Mouse (Mus musculus) liver, embryonic 12.5 days (tissue): ENCODE data around the gene Xylt1. TPM values are rescaled to one million over a fixed set of nuclear protein-coding genes. Genes with fewer than 3 reads are reported as not detected.

ENCODE experiments used
- ATAC-seq: fragments of 200-750 bp; cut with Nextera tagmentation; 2 replicates; pipeline ENCODE4 v1.8.0; 2017; ENCODE audit warnings: moderate number of reproducible peaks, mild to moderate bottlenecking, moderate library complexity
- H3K27ac ChIP-seq: fragments of 300-500 bp; sonication (generic); 2 replicates; pipeline ENCODE4 v1.5.1; 2016; ENCODE audit warnings: mild to moderate bottlenecking
- H3K27me3 ChIP-seq: fragments of 300-500 bp; sonication (generic); replicated peaks from 2 replicates; pipeline ENCODE4 v1.6.1; 2016; ENCODE audit warnings: mild to moderate bottlenecking, moderate library complexity
- H3K36me3 ChIP-seq: fragments of 300-500 bp; sonication (generic); 2 replicates; pipeline ENCODE4 v1.6.1; 2016; ENCODE audit warnings: mild to moderate bottlenecking, moderate library complexity
- H3K4me1 ChIP-seq: fragments of 300-500 bp; sonication (generic); 2 replicates; pipeline ENCODE4 v1.6.1; 2016
- H3K4me2 ChIP-seq: fragments of 300-500 bp; sonication (generic); 2 replicates; pipeline ENCODE4 v1.6.1; 2016; ENCODE audit warnings: mild to moderate bottlenecking, moderate library complexity
- H3K4me3 ChIP-seq: fragments of 300-500 bp; sonication (generic); 2 replicates; pipeline ENCODE4 v1.5.1; 2016; ENCODE audit warnings: mild to moderate bottlenecking, moderate library complexity
- H3K9ac ChIP-seq: fragments of 300-500 bp; sonication (generic); 2 replicates; pipeline ENCODE4 v1.6.1; 2016; ENCODE audit warnings: mild to moderate bottlenecking, moderate library complexity
- H3K9me3 ChIP-seq: fragments of 300-500 bp; sonication (generic); replicated peaks from 2 replicates; pipeline ENCODE4 v1.6.1; 2016; ENCODE audit warnings: mild to moderate bottlenecking, moderate library complexity
- WGBS: fragments of 180-500 bp; shearing (Covaris S2); methylation state at CpG from one replicate; pipeline ENCODE4 v1.1.7; 2016; ENCODE audit not compliant: insufficient replicate concordance; 5-methylcytosine and 5-hydroxymethylcytosine counted together
- polyA plus RNA-seq: library from polyadenylated mRNA; unstranded; fragments of >200 nt; fragmentation: Nextera tagmentation; extraction: Ambion mirVana; gene quantifications from 2 replicates; pipeline ENCODE4 v1.2.1, GENCODE M21; 2016

The Xylt1 gene
- polyA plus RNA-seq, 1 experiment from 2014 or later = 0.58 TPM

GRCm38 (mm10) chr7:117588426-117588825 is 207.6 kb downstream of the Xylt1 start:
- Histone ChIP-seq H3K4me2 (no peak overlapping the region), H3K4me1 (no peaks in the 10 kb centered on the region), H3K9me3 (no peaks in the 10 kb centered on the region), H3K4me3 (no peak overlapping the region), H3K36me3 (0 out of 2 replicates have a peak, but pooled peaks cover under 1% of the 10 kb centered on the region), H3K27ac (no peak overlapping the region), H3K9ac (no peak overlapping the region), H3K27me3 (no peaks in the 10 kb centered on the region)
- ATAC-seq = no peak
- WGBS = 57% methylated on average over 1 of the region's 1 CpGs

GRCm38 (mm10) chr7:117589359-117589758 is 208.6 kb downstream of the Xylt1 start:
- Histone ChIP-seq H3K27me3 (no peaks in the 10 kb centered on the region), H3K4me2 (no peak overlapping the region), H3K4me3 (no peak overlapping the region), H3K9ac (no peak overlapping the region), H3K36me3 (0 out of 2 replicates have a peak, but pooled peaks cover 6% of the 10 kb centered on the region), H3K27ac (no peak overlapping the region), H3K9me3 (no peaks in the 10 kb centered on the region), H3K4me1 (no peaks in the 10 kb centered on the region)
- no peak for ATAC-seq
- WGBS = 56% methylated on average over 2 of the region's 2 CpGs

DNA sequence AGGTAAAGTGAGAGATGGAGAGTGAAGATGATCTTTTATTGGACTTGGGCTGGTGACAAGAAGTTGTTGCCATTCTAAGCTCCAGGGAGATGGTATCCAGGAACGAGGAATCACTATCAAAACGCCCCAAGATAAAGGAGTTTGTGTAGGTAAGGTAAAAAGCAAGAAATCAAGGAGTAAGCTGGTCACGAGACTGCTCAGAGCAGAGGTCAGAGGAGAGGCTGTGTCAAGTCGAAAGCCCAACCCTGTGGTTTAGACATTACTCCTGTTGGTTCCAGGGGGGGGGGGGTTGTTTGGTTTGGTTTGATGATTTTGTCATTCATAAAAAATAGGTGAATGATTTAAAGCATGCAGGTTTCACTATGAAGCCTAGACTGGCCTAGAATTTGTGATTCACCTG is 209.0 kb downstream of the Xylt1 start:
- no peaks in the 10 kb centered on the region for H3K9me3 ChIP-seq
- 0 out of 2 replicates have a peak, but pooled peaks cover 6% of the 10 kb centered on the region for H3K36me3 ChIP-seq
- WGBS = 45% methylated on average over 4 of the region's 4 CpGs
- no peak overlapping the region for H3K9ac ChIP-seq
- no peak for ATAC-seq
- no peak overlapping the region for H3K27ac ChIP-seq
- no peaks in the 10 kb centered on the region for H3K4me1 ChIP-seq
- H3K4me3 ChIP-seq = no peak overlapping the region
- H3K27me3 ChIP-seq = no peaks in the 10 kb centered on the region
- H3K4me2 ChIP-seq = no peak overlapping the region

DNA sequence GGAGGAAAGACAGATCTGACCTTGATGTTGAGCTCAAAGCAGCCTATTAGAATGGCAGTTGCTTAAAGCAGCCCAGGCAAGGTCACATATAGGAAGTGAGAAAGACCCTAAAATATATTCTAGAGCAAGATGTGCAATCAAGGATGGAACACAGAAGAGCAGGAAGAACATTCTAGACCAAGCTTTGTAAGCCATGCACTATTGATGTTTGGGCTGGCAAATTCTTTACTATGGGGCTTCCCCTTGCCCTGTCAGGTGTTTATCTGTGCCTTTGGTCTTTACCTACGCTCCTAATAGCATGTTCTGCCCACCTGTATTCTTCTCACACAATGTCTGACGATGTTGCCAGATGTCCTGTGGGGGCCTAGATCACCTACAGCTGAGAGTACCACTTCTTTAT is 213.4 kb downstream of the Xylt1 start:
- 62% methylated on average over 2 of the region's 2 CpGs for WGBS
- no peaks in the 10 kb centered on the region for H3K9me3 ChIP-seq
- no peaks in the 10 kb centered on the region for H3K4me1 ChIP-seq
- ATAC-seq = no peak
- no peaks in the 10 kb centered on the region for H3K27me3 ChIP-seq
- H3K27ac ChIP-seq = no peak overlapping the region
- H3K36me3 ChIP-seq = 0 out of 2 replicates have a peak, but pooled peaks cover 6% of the 10 kb centered on the region
- no peak overlapping the region for H3K9ac ChIP-seq
- H3K4me3 ChIP-seq = no peak overlapping the region
- no peak overlapping the region for H3K4me2 ChIP-seq

DNA sequence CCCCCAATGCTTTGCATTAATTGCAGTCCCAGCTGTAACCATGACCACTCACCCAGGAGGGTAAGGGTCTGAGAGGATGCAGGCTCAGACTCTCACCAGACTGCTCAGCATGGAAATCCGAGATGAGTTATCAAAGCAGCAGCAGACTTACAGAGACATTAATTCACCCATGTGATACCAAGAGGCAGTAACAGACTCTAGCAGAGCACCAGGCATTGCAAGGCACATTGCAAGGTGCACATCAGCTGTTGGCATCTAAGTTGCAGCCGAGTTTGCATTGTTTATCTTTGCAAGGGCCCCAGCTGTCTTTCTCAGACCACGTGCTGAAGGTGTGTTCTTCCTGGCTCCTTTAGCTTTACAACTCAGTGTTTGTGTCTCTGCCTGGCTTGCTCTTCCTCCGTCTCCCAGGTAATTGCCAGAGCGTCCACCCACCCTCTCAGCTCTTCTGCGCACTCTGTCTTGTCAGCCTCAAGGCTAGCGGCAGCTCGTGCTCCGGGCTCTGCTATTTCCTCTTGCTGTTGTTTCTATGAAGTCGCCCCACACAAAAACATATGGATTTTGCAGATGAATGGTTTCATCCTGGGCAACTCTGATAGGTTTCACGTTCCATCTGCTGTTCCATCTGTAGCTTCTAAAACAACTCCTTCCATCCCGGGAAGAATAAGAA is 214.4 kb downstream of the Xylt1 start:
- Histone ChIP-seq H3K27ac (no peak overlapping the region), H3K27me3 (no peaks in the 10 kb centered on the region), H3K4me2 (no peak overlapping the region), H3K9me3 (no peaks in the 10 kb centered on the region), H3K36me3 (0 out of 2 replicates have a peak, but pooled peaks cover 6% of the 10 kb centered on the region), H3K4me1 (no peaks in the 10 kb centered on the region), H3K4me3 (no peak overlapping the region), H3K9ac (no peak overlapping the region)
- no peak for ATAC-seq
- WGBS = 72% methylated on average over 12 of the region's 12 CpGs

DNA sequence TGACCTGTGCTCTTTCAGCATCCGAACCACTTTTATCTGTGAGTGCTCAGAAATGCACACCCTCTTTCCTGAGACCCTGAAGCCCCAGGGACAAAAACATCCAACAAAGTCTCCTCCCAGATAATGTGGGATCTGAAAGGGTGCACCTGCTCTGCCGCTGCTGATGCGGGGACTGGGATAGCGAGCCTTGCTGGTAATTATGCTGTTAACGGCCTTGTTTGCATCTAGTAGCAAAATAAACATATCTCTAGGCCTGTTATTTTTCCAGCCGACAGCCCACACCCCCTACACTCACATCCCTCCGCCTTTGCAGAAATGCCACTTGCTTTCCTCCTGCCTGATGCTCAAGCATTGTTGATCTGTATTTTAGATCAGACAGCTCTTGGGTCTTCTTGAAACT is 219.7 kb downstream of the Xylt1 start:
- Histone ChIP-seq H3K36me3 (no peaks in the 10 kb centered on the region), H3K9me3 (no peaks in the 10 kb centered on the region), H3K9ac (no peak overlapping the region), H3K27ac (no peak overlapping the region), H3K4me2 (no peak overlapping the region), H3K4me3 (no peak overlapping the region), H3K27me3 (no peaks in the 10 kb centered on the region), H3K4me1 (no peaks in the 10 kb centered on the region)
- 64% methylated on average over 7 of the region's 7 CpGs for WGBS
- no peak for ATAC-seq

- no peak overlapping the region for H3K4me2 ChIP-seq
- 57% methylated on average over 6 of the region's 6 CpGs for WGBS
- ATAC-seq = no peak
Measured at GRCm38 (mm10) chr7:117610439-117610838, 229.7 kb downstream of the Xylt1 start.

GRCm38 (mm10) chr7:117612788-117613473 is 232.2 kb downstream of the Xylt1 start:
- 0 out of 2 replicates have a peak, but pooled peaks cover 8% of the 10 kb centered on the region for H3K4me1 ChIP-seq
- no peak overlapping the region for H3K4me3 ChIP-seq
- H3K27ac ChIP-seq = no peak overlapping the region
- H3K27me3 ChIP-seq = no peaks in the 10 kb centered on the region
- 66% methylated on average over 11 of the region's 11 CpGs for WGBS
- no peaks in the 10 kb centered on the region for H3K9me3 ChIP-seq
- H3K9ac ChIP-seq = no peak overlapping the region
- H3K36me3 ChIP-seq = no peaks in the 10 kb centered on the region
- no peak overlapping the region for H3K4me2 ChIP-seq
- no peak for ATAC-seq

More at GRCm38 (mm10) chr7:117610439-117610838, 229.7 kb downstream of the Xylt1 start:
- no peaks in the 10 kb centered on the region for H3K36me3 ChIP-seq
- no peaks in the 10 kb centered on the region for H3K9me3 ChIP-seq
- no peak overlapping the region for H3K9ac ChIP-seq
- no peak overlapping the region for H3K4me3 ChIP-seq
- H3K4me1 ChIP-seq = 0 out of 2 replicates have a peak, but pooled peaks cover 8% of the 10 kb centered on the region
- no peaks in the 10 kb centered on the region for H3K27me3 ChIP-seq
- no peak overlapping the region for H3K27ac ChIP-seq

GRCm38 (mm10) chr7:117613796-117614195 is 233.0 kb downstream of the Xylt1 start:
- H3K36me3 ChIP-seq = no peaks in the 10 kb centered on the region
- H3K9ac ChIP-seq = no peak overlapping the region
- H3K27ac ChIP-seq = no peak overlapping the region
- H3K4me1 ChIP-seq = 0 out of 2 replicates have a peak, but pooled peaks cover 8% of the 10 kb centered on the region
- ATAC-seq = no peak
- no peak overlapping the region for H3K4me2 ChIP-seq
- no peaks in the 10 kb centered on the region for H3K27me3 ChIP-seq
- no peak overlapping the region for H3K4me3 ChIP-seq
- H3K9me3 ChIP-seq = no peaks in the 10 kb centered on the region
- 21% methylated on average over 3 of the region's 3 CpGs for WGBS

GRCm38 (mm10) chr7:117614346-117614745 is 233.6 kb downstream of the Xylt1 start:
- no peak overlapping the region for H3K4me2 ChIP-seq
- no peaks in the 10 kb centered on the region for H3K9me3 ChIP-seq
- WGBS = 47% methylated on average over 2 of the region's 2 CpGs
- H3K27me3 ChIP-seq = no peaks in the 10 kb centered on the region
- H3K36me3 ChIP-seq = no peaks in the 10 kb centered on the region
- H3K4me3 ChIP-seq = no peak overlapping the region
- 0 out of 2 replicates have a peak, but pooled peaks cover 8% of the 10 kb centered on the region for H3K4me1 ChIP-seq
- no peak overlapping the region for H3K27ac ChIP-seq
- H3K9ac ChIP-seq = no peak overlapping the region
- no peak for ATAC-seq

GRCm38 (mm10) chr7:117614851-117615250 is 234.1 kb downstream of the Xylt1 start:
- H3K36me3 ChIP-seq = no peaks in the 10 kb centered on the region
- H3K9me3 ChIP-seq = no peaks in the 10 kb centered on the region
- ATAC-seq = no peak
- no peak overlapping the region for H3K4me2 ChIP-seq
- no peak overlapping the region for H3K27ac ChIP-seq
- H3K4me3 ChIP-seq = no peak overlapping the region
- H3K27me3 ChIP-seq = no peaks in the 10 kb centered on the region
- 69% methylated on average over 5 of the region's 5 CpGs for WGBS
- no peak overlapping the region for H3K9ac ChIP-seq
- 0 out of 2 replicates have a peak, but pooled peaks cover 8% of the 10 kb centered on the region for H3K4me1 ChIP-seq

DNA sequence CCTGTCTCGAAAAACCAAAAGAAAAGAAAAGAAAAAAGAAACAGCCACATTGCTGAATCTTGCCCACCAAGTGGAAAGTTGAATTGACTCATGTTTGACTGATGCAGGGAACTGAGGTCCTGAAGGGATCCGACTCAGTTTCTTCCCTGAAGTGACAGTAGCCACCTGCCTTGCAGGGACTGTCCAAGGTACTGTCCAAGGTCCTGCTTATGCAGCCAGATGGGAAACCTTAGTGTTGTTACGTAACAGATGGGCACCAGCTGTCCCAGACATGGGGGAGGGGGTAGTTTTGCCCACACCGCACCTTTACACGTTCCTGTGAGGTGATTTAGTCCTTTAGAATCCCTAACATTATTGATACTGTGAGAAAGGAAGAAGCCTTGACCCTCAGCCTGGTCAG is 235.5 kb downstream of the Xylt1 start:
- Histone ChIP-seq H3K27me3 (no peaks in the 10 kb centered on the region), H3K9me3 (no peaks in the 10 kb centered on the region), H3K4me3 (no peak overlapping the region), H3K36me3 (no peaks in the 10 kb centered on the region), H3K4me1 (0 out of 2 replicates have a peak, but pooled peaks cover 8% of the 10 kb centered on the region), H3K9ac (no peak overlapping the region), H3K27ac (no peak overlapping the region), H3K4me2 (no peak overlapping the region)
- WGBS = 56% methylated on average over 5 of the region's 5 CpGs
- no peak for ATAC-seq
